Mouse (Mus musculus): ENCODE measurements around the gene Gm26602.

DNA sequence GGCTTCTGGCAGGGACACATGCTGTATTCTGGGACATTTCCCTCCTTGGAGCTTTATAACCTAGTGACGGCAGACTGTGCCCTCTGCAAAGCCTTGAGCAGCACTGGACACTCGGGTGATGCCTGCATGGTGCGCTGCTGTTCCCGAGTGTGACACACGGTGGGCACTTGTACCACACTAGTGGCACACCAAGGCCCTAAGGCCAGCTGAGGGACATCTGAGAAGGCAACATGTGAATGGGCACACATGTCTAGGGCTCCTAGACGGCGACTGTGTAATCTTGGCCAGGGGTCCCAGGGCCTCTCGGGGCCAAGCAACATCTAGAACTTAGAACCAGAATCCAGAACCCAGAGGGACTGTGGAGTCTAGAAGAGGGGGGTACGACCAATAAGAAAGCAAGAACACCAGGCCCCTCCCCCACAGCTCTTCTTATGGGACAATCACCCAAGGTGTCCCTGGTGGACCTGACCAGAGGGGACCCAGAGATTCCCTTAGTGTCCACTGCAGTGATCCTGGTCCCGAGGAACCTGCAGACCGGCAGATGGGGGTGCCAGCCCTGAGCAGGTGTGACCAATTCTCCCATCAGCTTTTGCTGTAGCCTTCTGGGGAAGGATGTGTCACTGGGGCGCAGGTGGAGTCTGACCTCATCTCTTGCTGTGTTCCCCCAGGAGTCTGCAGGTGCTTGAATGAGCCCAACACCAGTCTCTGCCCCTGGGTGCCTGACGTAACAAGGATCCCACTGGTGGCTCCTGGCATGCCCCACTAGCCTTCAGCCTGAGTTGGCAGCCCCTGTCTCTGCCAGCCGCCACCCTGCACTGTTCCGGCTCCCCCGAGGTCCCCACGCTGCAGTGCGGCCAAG lies 19.5 kb downstream of the Gm26602 start:
- no peak for TF ChIP-seq POLR2A (IDR thresholded peaks at IDR 0.05; ENCODE audit: borderline replicate concordance, insufficient read depth, low read length)
- no peak for TF ChIP-seq CTCF (IDR thresholded peaks at IDR 0.05; ENCODE audit: borderline replicate concordance, insufficient read depth, low read depth, low read length)

All from cerebellum, adult 2 months (tissue).